Mouse (Mus musculus): Measurements from ENCODE around the gene Cacfd1.

Cacfd1 gene

DNA sequence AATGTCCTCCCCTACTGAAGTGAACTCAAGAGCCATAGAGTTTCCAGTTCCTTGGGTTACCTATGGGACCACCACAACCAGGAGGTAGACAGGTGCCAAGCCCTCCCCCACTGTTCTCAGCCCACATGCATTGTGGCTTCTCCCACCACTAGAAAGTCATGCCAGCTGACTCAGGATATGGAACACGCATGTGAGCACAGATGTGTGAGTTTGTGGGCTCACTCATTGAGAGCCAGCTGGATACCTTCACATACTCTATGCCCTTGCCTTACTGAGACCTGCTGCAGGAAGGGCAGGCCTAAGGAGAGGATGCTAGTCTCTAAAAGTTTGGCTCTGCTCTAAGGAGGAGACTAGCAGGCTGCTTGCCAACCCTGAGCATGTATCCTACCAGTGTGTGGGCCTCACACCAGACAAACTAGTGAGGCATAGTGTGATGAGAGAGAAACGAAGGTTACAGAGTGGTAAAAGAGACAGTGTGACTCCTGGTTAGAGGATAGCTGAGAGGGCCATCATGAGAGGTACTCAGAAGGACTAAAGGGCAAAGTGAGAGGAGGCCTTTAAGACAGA lies 60.6 kb downstream of the Cacfd1 start:
- no peak for DNase-seq (ENCODE audit: low spot score in 2 of 2)

Measured in frontal cortex, postnatal 10 days (tissue).